Mouse (Mus musculus) gastrocnemius, postnatal 36 days (tissue): ENCODE measurements around the gene Akr1c13. TPM values are rescaled to one million over a fixed set of nuclear protein-coding genes. Genes with fewer than 3 reads are reported as not detected.
"Not testable (repeated sequence)": the region's sequence is repeated elsewhere in the genome, so short reads cannot be mapped to it uniquely, and the experiment has no call there.

Source experiments
- DNase-seq, 2 experiments: peaks; one replicate each; pipeline ENCODE4 v3.0.0; 2022
- intact Hi-C: fragments of 180-260 bp; cut with DNase I; formaldehyde crosslinking; loops from one replicate; pipeline ENCODE4 v1.15.1; 2025
- long read RNA-seq, 2 experiments: library from polyadenylated mRNA; stranded (forward); transcript quantifications; one replicate each; pipeline ENCODE4 v2.0.0; 2021
- total RNA-seq, 2 experiments: library from RNA; stranded (reverse); gene quantifications; 2 replicates each; pipeline ENCODE4 v1.2.3; 2021

The Akr1c13 gene
- total RNA-seq: under 1 TPM in 1 of 2 experiments, not detected in 1; 0.77 TPM
- long read RNA-seq, experiment 1: 0 reads
- long read RNA-seq, experiment 2: 0 reads

DNA sequence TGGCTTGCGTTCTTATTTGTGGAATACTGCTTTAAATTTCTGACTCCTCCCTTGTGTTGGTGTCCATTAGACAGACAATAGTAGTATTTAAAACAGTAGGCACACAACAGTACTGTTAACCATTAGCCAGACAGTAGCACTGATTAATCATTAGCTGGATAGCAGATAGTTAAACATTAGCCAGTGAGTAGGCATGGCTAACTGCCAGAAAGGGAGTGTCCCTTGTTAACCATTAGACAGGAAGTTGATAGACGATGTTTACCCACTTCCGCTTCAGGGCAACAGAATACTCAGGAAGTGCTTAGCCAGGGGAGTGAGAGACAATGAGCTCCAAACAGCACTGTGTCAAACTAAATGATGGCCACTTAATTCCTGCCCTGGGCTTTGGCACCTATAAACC, at the start of gene Akr1c13:
TSS of gene Akr1c13 (plus strand) at position 247 of the 400 bp plus-strand sequence.
- intact Hi-C loops: no loop called here

DNA sequence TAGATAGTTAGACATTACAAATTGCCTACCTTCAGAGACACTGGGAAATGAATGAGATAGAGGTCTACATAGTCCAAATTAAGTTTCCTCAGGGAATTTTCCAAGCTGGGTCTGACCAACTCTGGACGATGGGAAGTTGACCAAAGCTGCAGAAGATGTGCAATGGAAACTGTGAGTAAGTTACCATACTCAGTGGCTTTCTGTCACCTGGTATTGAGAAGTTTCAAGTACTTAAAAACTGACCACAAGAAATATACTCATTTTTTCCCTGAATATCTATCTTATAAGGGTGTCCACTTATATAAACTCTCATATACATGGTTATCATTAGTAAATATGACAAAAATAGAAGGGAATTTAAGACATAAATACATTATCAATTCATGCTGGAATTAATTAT, 46.7 kb upstream of the Akr1c13 start:
- no peak for DNase-seq
- intact Hi-C loops: no loop called here

More for the DNA sequence above, at the start of gene Akr1c13:
- no peak for DNase-seq

DNA sequence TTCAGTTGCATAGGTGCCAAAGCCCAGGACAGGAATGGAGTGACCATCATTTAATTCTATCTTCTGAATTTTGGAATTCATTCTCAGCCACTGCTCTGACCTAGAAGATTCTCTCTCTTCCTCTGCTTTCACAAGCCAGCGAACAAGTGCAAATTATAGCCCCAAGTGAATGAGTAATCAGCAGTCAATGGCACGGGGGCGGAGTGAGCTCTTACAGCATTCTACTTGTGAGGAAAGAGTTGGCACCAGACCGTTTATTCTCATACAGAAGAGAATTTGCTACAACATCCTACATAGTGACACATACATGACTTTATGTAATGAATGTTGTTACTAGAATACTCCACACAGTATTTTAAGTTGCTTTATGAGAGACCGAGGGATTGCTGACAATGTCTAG, 40.4 kb upstream of the Akr1c13 start, which contains the start of gene Akr1c18:
TSS of gene Akr1c18 (minus strand) at position 137 of the 400 bp plus-strand sequence.
- intact Hi-C loops: no loop called here
- DNase-seq: no peak

DNA sequence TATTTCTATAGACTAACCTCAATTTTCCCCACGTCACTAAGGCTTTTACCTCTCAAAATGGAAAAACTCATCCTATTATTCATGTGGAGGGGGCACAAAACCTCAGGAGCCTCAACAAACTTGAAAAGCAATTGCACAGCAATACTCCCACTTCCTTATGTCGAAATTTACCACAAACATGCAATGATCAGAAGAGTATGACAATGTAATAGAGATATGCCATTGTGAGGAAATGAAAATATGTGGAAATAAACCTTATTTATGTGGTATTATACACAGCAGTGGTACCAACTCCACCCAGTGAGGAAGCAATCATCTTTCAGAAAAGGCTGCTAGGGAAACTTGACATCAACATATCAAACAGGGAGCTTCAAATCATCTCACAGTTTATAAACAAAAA, 38.0 kb upstream of the Akr1c13 start:
- intact Hi-C loops: no loop called here

DNA sequence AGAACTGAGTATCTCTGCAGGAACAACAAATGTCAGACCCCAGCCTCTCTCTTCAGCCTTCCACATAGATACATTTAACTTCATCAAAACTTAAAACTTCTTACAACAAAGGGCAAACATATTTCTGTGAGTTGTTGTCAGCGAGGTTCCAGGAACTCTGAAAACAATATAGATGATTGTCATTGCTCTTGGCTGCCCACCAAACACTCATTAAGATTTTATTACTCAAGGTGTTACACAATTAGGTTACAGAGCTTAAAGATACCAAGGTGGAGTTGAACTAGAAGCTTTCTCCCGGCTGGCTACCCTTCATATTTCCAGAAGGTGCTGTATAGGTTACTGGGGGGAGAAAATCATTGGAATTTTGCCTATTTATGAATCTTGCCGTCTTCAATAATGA, 37.4 kb upstream of the Akr1c13 start:
- intact Hi-C loops: no loop called here
- DNase-seq: no peak

More for the DNA sequence above, 38.0 kb upstream of the Akr1c13 start:
- no peak for DNase-seq

DNA sequence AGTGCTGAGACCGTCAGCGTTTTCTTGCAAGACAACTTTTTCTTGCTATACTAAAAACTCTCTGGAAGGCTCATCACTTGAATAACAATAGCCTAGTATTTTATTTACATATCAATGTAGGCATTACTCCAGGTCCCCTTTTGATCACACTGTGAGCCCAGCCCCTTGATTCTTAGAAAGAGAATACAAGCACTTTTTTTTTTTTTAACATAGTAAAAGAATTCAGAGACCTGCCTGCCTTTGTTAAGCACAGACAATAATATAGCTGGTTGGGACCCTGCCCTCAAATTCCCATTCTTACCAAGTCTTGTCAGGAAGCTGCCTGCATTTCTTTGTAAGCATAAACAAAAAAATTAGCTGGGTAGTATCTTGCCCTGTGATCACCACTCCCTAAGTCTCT, 35.7 kb upstream of the Akr1c13 start:
- DNase-seq: no peak
- intact Hi-C loops: no loop called here

DNA sequence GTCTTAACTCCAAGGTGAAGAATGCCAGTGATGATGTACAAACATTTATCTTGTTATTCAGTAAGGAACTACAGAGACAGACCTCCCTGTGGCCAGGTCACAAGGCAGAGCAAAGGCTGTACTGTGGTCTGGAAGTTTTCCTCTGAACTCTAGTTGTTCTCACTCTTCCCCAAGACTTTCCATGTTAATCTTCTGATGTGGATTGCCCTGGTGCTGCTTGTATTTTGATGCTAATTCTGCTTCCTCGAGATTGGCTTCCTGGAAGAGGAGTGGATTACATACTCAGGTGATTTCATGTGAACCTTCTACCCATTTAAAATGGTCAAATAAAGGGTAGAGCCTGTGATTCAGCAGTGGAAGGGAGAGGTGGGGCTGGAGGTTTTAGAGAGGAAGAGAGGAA, 22.9 kb upstream of the Akr1c13 start:
- DNase-seq: no peak
- intact Hi-C loops: no loop called here

DNA sequence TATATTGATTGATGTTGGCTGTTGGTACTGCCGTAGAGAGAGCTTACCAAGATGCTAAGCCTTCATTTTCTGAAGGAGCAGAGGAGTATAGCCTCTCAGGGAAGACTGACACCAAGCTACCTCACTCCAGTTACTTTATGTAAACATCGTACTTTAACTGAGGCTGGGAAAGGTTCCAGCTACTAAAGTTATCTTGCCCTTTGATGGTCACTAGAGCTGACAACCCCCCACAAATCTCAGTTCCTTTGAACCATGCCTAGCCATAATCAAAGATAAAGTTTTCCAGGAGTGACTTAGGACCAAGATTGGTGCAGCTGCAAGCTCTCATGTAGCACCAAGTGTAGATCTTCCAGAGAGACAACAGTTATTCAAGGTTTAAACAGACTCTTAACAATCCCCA, 18.0 kb upstream of the Akr1c13 start:
- DNase-seq: no peak
- intact Hi-C loops: no loop called here

DNA sequence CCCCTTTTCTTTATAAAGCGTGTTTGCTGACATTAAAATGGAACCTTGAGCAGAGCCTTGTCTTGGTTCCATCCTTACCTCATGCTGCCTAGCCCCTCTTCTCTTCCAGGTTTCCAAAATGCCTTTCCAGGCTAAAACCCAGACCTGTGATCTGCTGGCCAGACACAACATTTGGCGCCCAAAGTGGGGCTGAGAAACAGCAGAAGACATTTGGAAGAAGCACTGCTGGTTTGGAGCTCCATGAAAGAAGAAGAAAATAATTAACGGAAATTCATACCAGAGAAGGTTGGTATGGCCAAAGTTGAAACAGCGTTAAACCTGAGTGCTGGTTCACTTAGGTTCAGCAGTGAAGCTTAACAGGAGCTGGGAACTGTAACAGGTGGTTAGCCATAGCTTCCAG, 9.6 kb upstream of the Akr1c13 start:
- intact Hi-C loops, DNase-seq: not testable (repeated sequence)

DNA sequence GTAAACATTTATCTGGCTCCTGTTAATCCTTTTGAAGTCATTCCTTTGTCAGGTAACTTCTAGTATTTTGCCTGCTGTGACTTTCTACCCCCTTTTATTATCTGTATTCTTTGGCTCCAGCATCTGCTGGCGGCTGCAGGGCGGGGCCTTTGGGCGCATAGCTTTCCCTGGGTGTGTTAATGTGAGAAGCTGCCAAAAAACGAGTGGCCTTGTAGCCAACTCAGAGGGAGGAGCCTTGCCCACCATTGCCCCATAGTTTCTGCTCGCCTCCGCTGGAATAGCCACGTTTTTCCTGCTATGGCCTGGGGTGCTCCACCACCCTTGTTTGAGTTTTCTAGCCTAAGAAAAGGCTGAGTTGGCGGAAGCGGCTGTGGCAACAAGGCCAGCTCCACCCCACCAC, 7.8 kb upstream of the Akr1c13 start:
- no peak for DNase-seq
- intact Hi-C loops: no loop called here

DNA sequence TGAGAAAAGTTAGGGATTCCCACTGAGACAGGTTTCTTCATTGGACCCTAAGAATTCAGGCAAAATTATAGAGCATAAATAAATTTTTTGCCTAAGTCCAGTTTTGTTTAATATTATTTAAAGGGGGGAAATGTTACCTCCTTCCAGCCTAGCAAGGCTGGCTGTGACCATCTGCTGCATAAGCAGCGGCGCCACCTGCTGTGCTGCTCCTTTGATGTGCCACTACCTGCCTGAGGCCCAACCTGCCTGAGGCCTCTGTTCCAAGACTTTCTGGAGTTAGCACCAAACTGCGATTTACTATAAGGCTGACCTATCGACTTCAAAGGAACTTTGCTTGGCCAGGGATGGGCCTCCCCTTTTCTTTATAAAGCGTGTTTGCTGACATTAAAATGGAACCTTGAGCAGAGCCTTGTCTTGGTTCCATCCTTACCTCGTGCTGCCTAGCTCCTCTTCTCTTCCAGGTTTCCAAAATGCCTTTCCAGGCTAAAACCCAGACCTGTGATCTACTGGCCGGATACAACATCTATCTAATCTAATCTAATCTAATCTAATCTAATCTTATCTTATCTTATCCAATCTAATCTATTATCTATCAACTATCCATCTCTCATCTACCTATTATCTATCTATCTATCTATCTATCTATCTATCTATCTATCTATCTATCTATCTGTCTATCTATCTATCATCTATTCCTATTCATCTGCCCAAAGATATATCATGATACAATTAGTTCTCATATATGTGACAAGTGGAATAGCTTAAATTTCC, 4.1 kb upstream of the Akr1c13 start:
- intact Hi-C loops, DNase-seq: not testable (repeated sequence)

DNA sequence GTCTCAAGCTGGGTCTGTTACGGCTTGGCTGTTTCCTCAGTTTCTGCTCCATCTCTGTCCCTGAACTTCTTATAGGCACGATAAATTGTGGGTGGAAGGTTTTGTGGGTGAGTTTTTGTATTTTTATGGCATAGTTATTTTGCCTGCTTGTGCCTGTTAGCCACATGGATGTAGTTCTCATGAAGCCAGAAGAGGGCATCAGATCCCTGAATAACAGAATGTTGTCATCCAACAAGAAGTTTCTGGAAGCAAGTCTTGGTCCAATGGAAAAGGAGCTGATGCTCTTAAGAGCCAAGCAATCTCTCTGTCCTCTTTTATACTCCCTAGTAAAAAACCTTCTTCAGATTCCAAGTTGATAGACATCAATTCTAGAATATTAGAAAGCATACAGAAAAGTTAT, 2.8 kb upstream of the Akr1c13 start:
- intact Hi-C loops: no loop called here
- no peak for DNase-seq

DNA sequence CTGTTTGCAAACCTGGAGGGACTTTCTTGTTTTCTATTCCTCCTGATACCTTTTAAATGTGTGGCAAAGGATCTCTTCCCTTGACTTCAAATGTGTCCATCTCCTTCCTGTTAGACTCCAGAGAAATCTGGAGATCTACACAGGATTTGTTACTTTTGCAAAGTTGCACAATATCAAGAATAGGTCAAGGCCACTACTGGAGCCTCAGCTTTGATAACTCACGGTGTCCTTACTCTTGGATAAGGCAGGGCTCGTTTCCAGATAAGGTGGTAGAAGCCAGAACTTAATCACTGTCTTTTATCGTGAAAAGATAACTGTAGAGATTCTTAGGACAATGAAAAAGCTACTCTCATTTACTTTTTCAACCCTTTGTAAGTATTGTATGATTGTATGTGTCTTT, 1.6 kb downstream of the Akr1c13 start:
- intact Hi-C loops: no loop called here
- DNase-seq: no peak

DNA sequence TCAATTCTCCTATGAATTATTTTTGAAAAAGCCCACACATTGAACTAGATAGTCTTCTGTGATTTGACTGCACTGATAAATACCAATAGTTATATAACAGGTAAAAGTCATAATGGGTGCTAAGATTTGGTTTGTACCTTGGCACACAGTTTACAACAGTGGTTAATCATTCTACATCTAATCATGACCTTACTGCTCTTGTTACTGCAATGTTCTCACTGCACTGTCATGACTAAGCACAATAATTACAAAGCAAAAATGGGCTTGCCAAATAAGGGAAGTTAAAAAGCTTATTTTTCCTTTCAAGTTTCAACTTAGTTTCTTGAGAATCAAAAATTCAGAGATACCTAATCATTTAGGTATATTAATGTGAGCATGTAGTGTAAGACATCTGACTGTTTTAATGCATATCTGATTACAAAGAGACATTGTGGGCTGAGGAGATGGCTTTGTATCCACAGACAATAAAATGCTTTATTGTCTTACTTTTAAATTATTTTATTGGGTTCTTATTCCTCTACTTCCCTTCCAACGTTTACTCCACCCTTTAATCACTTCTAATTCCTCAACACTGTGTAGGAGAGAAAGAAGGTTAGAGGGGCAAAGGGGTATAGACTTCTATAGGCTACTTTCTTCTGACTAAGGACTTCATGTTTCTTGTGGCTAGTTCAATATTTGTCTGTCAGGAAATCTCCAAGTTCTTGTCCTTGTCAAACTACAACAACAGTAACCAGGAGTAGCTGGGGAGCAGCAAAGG, 15.4 kb downstream of the Akr1c13 start:
- no peak for DNase-seq
- intact Hi-C loops: no loop called here

DNA sequence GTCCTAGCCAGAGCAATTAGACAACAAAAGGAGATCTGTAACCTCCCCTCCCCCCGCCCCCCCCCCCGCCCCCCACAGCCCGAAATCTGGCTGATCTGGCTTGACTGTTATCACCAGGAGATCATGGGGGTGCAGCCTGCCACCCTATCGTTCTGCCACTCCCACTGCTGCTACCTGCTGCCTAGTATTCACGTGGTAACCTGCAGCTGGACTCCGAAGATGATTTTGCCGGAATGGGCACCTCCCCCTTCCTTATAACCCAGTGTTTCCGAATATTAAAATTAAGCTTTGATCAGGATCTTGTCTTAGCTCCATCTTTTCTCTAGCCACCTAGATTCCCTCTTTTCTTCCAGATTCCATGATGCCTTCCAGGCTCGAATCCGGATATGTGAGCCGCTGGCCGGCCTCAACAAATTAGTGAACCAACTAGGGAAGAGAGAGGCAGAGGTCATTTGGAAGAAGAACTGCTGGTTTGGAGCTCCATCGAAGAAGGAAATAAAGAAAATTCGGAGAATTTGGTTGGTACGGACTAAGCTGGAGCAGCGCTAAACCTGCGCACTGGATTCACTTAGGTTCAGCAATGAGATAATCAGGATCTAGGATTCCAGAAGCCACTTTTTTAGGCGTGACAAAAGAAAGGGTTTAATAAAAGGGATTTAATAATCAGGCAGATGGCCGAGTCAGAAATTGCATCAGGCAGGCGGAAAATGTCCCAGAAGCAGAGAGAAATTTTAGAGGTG, 20.8 kb downstream of the Akr1c13 start:
- DNase-seq: no peak
- intact Hi-C loops: no loop called here

DNA sequence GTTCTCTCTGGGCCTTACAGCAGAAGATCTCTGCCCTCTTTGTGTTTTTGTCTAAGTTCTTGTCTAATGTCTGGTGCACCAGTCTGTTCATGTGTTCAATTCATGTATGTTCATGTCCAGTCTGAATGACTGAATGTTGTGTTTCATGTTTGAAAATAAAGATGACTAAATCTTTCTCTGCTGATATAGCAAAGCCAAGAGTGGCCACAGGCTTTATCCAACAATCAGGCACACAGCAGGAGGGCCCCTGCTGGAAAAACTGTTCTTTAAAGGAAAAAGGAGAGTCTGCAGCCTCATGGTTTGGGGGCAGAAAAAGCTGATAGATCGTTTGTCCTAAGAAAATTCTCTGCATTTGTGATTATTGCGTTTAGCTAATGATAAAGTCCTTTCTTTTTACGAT, 21.4 kb downstream of the Akr1c13 start:
- no peak for DNase-seq
- intact Hi-C loops: no loop called here

DNA sequence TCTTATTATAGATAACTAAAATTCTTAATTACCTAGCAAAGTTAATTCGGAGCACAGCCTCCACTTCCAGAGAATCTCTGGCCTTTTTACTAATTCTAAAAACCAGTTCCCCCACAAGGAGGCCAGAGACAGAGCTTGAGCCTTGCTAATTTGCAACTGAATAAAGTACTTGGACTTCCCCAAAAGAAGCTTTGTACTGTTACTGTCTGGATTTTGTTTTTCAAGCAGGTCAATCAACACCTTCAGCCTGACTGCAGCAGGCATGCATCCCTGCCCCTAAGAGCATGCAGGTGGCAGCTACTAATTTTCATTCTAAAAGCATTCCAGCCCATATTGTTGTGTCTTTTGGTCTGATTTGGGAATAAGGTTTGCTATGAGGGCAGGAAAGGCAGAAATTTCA, 24.5 kb downstream of the Akr1c13 start:
- intact Hi-C loops, DNase-seq: not testable (repeated sequence)

DNA sequence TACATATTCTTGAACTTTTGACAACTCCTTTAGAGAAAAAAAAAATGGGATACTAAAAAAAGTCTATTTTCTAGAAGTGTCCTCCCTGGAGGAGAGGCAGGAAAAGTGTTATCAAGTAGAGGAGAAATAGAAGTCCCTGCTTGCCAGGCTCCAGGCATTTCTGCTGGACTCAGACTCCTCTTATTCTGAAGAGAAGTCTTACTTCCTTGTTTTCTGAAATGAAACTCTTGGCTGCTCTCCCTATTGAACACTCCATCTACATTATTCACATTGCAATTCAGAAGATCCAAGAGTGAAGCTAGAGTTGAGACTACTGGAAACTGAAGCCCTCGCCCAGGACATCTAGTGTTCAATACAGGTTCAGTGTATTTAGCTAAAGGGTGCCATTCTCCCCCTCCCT, 37.5 kb downstream of the Akr1c13 start, which contains the start of gene Akr1c19:
TSS of gene Akr1c19 (plus strand) at position 260 of the 400 bp plus-strand sequence.
- DNase-seq: no peak
- intact Hi-C loops: no loop called here

DNA sequence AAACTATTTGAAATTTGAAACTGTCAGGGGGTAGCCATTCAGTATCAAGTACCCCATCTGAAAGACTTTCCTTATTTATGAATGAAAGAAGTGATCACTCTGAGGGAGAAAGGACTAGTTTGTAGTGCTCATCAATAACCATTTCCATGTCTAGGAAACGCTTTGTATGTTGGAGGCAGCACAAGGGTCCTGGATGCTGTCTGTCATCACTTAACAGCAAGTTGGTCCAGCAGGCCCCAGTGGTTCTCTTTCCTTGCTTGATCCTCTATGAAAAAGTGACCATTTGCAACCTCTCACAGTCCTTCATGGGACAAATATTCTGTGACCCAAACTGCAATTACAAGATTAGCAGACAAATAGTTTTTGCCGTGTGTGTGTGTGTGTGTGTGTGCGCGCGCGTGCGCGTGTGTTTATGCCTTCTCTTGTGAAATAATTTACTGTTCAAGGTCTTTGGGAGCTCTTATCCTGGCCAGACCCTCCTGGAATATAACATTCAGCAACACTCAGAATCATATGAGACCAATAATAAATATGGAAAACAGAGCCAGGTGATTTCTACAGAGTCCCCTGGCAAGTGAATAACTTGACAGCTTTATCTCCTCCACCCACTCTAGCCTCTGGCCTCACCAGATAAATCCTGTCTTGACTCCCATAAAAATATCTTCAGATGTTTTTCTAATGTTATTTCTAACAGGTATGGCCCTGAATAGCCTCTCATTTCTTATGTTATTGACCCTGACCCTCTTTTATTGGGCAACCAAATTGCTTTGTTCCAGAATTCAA, 40.1 kb downstream of the Akr1c13 start:
- intact Hi-C loops: no loop called here
- no peak for DNase-seq

DNA sequence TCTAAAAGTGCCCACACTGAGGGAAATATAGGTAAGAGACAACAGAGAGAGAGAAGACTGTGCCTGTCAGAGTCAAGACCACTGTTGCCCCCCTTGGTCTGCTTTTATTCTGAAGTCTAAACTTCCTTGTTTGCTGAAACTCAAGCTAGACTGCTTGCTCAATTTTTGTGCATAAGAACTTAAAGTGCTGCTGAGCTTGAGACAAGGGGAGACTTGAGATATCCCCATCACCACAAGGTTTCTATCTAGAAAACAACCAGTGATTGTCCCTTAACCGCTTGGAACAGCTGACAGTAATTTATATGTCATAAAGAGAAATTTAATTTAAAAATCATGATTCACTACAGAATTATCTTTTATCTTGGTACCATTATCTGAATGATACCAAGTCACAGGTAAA, 42.2 kb downstream of the Akr1c13 start:
- intact Hi-C loops: no loop called here
- DNase-seq: no peak
